Mouse (Mus musculus): ENCODE measurements around the gene Lrrc29. TPM values are rescaled to one million over a fixed set of nuclear protein-coding genes. Genes with fewer than 3 reads are reported as not detected.

Lrrc29 gene
- polyA plus RNA-seq, 1 experiment = 13.1 TPM

GRCm38 (mm10) chr8:105265128-105265527 is 61.0 kb downstream of the Lrrc29 start:
- Histone ChIP-seq H3K4me3 (ENCODE audit: control insufficient read depth, insufficient read depth, low read length) (peak overlapping the region; percentile 49), H3K36me3 (ENCODE audit: control insufficient read depth, insufficient read depth, low read length) (no peaks in the 10 kb centered on the region; the same call in none of the 2 replicates), H3K27me3 (ENCODE audit: control insufficient read depth, insufficient read depth, low read length) (peaks cover 10% of the 10 kb centered on the region; the same call in 1 of the 2 replicates), H3K27ac (ENCODE audit: control insufficient read depth, insufficient read depth, low read length) (peak overlapping the region; percentile 21; the same call in 1 of the 2 replicates), H3K4me1 (replicated peaks; ENCODE audit: control insufficient read depth, insufficient read depth, low read length) (peaks cover 29% of the 10 kb centered on the region)
- WGBS = 1% methylated on average over 10 of the region's 10 CpGs
- DNase-seq = peak; percentile 52
- TF ChIP-seq POLR2A (IDR thresholded peaks at IDR 0.05; ENCODE audit: control insufficient read depth, extremely low read depth, insufficient read depth, low read length, poor library complexity) = no peak
- no peak for TF ChIP-seq CTCF (IDR thresholded peaks at IDR 0.05; ENCODE audit: borderline replicate concordance, control insufficient read depth, extremely low read depth, insufficient read depth, low read length, poor library complexity)

GRCm38 (mm10) chr8:105264024-105264982 is 61.8 kb downstream of the Lrrc29 start, which contains the start of the genes Tradd and Fbxl8:
TSS of gene Tradd (minus strand) at chr8:105264609.
TSS of gene Fbxl8 (plus strand) at chr8:105264648.
- peak within 1 kb of the TSS; percentile 80 for H3K4me3 ChIP-seq (ENCODE audit: control insufficient read depth, insufficient read depth, low read length)
- peak; percentile 78 for DNase-seq
- TF ChIP-seq POLR2A (IDR thresholded peaks at IDR 0.05; ENCODE audit: control insufficient read depth, extremely low read depth, insufficient read depth, low read length, poor library complexity) (peak; percentile 67), CTCF (IDR thresholded peaks at IDR 0.05; ENCODE audit: borderline replicate concordance, control insufficient read depth, extremely low read depth, insufficient read depth, low read length, poor library complexity) (peak; percentile 52; the same call in 1 of the 2 replicates)
- WGBS = 2% methylated on average over 54 of the region's 54 CpGs
- peaks cover 3% of the 10 kb centered on the region; the same call in 1 of the 2 replicates for H3K27me3 ChIP-seq (ENCODE audit: control insufficient read depth, insufficient read depth, low read length)
- H3K27ac ChIP-seq (ENCODE audit: control insufficient read depth, insufficient read depth, low read length) = peak within 1 kb of the TSS; percentile 21; the same call in 1 of the 2 replicates
- H3K36me3 ChIP-seq (ENCODE audit: control insufficient read depth, insufficient read depth, low read length) = no peaks in the 10 kb centered on the region; the same call in none of the 2 replicates
- peaks cover 30% of the 10 kb centered on the region for H3K4me1 ChIP-seq (replicated peaks; ENCODE audit: control insufficient read depth, insufficient read depth, low read length)

GRCm38 (mm10) chr8:105263244-105263912 is 62.7 kb downstream of the Lrrc29 start:
- Histone ChIP-seq H3K4me3 (ENCODE audit: control insufficient read depth, insufficient read depth, low read length) (peak overlapping the region; percentile 80; the same call in 1 of the 2 replicates), H3K27ac (ENCODE audit: control insufficient read depth, insufficient read depth, low read length) (no peak overlapping the region), H3K27me3 (ENCODE audit: control insufficient read depth, insufficient read depth, low read length) (no peaks in the 10 kb centered on the region), H3K4me1 (replicated peaks; ENCODE audit: control insufficient read depth, insufficient read depth, low read length) (peaks cover 32% of the 10 kb centered on the region), H3K36me3 (ENCODE audit: control insufficient read depth, insufficient read depth, low read length) (no peaks in the 10 kb centered on the region)
- WGBS = 62% methylated on average over 16 of the region's 16 CpGs
- TF ChIP-seq POLR2A (IDR thresholded peaks at IDR 0.05; ENCODE audit: control insufficient read depth, extremely low read depth, insufficient read depth, low read length, poor library complexity) = no peak
- no peak for TF ChIP-seq CTCF (IDR thresholded peaks at IDR 0.05; ENCODE audit: borderline replicate concordance, control insufficient read depth, extremely low read depth, insufficient read depth, low read length, poor library complexity)
- no peak for DNase-seq

Other genes with a start within 250 kb of the Lrrc29 start
- gene Ces3b, start 242.5 kb downstream of the Lrrc29 start, polyA plus RNA-seq (2012; rRNA removed) = 0.07 and 0.51 TPM in 2 replicates
- 0.05 TPM in 1 of 2 replicates, not detected in the other for gene Ces4a, start 194.5 kb downstream of the Lrrc29 start, polyA plus RNA-seq (2012; rRNA removed)
- gene Cbfb, start 155.6 kb downstream of the Lrrc29 start, polyA plus RNA-seq (2012; rRNA removed) = 26.7 and 34.4 TPM in 2 replicates
- 24.6 and 26.4 TPM in 2 replicates for gene D230025D16Rik, start 101.1 kb downstream of the Lrrc29 start, polyA plus RNA-seq (2012; rRNA removed)
- gene B3gnt9, start 71.1 kb downstream of the Lrrc29 start, polyA plus RNA-seq (2012; rRNA removed) = 11.6 and 13.1 TPM in 2 replicates
- gene Tradd, start 61.7 kb downstream of the Lrrc29 start, polyA plus RNA-seq (2012; rRNA removed) = 40.1 and 40.4 TPM in 2 replicates
- gene Fbxl8, start 61.6 kb downstream of the Lrrc29 start, polyA plus RNA-seq (2012; rRNA removed) = 27.8 and 30.4 TPM in 2 replicates
- gene Hsf4, start 56.5 kb downstream of the Lrrc29 start, polyA plus RNA-seq (2012; rRNA removed) = 2.9 and 3.3 TPM in 2 replicates
- 3.5 and 4.0 TPM in 2 replicates for gene Nol3, start 50.1 kb downstream of the Lrrc29 start, polyA plus RNA-seq (2012; rRNA removed)
- gene 4931428F04Rik, start 36.4 kb downstream of the Lrrc29 start, polyA plus RNA-seq (2012; rRNA removed) = 13.6 and 14.3 TPM in 2 replicates
- gene Exoc3l, start 30.2 kb downstream of the Lrrc29 start, polyA plus RNA-seq (2012; rRNA removed) = 10.6 and 12.7 TPM in 2 replicates
- 474 and 475 TPM in 2 replicates for gene E2f4, start 28.6 kb downstream of the Lrrc29 start, polyA plus RNA-seq (2012; rRNA removed)
- 28.9 and 39.1 TPM in 2 replicates for gene Elmo3, start 20.7 kb downstream of the Lrrc29 start, polyA plus RNA-seq (2012; rRNA removed)
- 137 and 194 TPM in 2 replicates for gene Tmem208, start 76 bp upstream of the Lrrc29 start, polyA plus RNA-seq (2012; rRNA removed)
- 33.6 and 36.2 TPM in 2 replicates for gene Fhod1, start 21.7 kb upstream of the Lrrc29 start, polyA plus RNA-seq (2012; rRNA removed)
- 12.7 and 14.7 TPM in 2 replicates for gene Slc9a5, start 22.6 kb upstream of the Lrrc29 start, polyA plus RNA-seq (2012; rRNA removed)
- gene Plekhg4, start 47.0 kb upstream of the Lrrc29 start, polyA plus RNA-seq (2012; rRNA removed) = 1.3 and 1.5 TPM in 2 replicates
- 0.07 TPM in 1 of 2 replicates, not detected in the other for gene Kctd19, start 87.2 kb upstream of the Lrrc29 start, polyA plus RNA-seq (2012; rRNA removed)
- gene Lrrc36, start 87.3 kb upstream of the Lrrc29 start, polyA plus RNA-seq (2012; rRNA removed) = 0.24 and 0.34 TPM in 2 replicates
- gene Tppp3, start 145.2 kb upstream of the Lrrc29 start, polyA plus RNA-seq (2012; rRNA removed) = 14.6 and 27.8 TPM in 2 replicates
- 22.3 and 23.5 TPM in 2 replicates for gene Zdhhc1, start 170.6 kb upstream of the Lrrc29 start, polyA plus RNA-seq (2012; rRNA removed)
- gene Hsd11b2, start 192.5 kb upstream of the Lrrc29 start, polyA plus RNA-seq (2012; rRNA removed) = 0.46 and 0.90 TPM in 2 replicates
- gene Atp6v0d1, start 239.8 kb upstream of the Lrrc29 start, polyA plus RNA-seq (2012; rRNA removed) = 112 and 119 TPM in 2 replicates

All from thymus, adult 2 months (tissue).